Mouse (Mus musculus): ENCODE measurements around the gene Tgif1.
"Not testable (repeated sequence)": the region's sequence is repeated elsewhere in the genome, so short reads cannot be mapped to it uniquely, and the experiment has no call there.

Gene Tgif1

GRCm38 (mm10) chr17:70843252-70843651 lies 10.1 kb downstream of the Tgif1 start:
- no peak for DNase-seq (ENCODE audit: low spot score in 2 of 2)

GRCm38 (mm10) chr17:70838533-70838932 lies 14.8 kb downstream of the Tgif1 start:
- no peak for DNase-seq (ENCODE audit: low spot score in 2 of 2)

DNA sequence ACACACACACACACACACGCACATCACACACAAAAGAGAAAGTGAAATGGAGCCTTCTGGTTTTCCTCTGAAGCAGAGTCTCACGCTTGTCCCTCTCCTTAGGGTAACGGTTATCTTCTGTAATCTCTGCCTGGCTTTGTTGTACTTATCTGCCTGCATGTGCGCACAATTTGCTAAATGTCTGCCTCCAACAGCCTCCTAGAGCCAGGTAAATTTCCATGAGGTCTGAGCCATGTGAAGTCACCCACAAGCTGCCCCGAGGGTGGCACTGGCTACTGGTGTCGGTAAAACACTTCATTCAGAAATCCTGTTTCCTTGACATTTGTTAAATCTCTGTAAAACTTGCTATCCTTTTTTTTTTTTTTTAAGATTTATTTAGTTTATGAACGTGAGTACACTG lies 15.3 kb downstream of the Tgif1 start:
- no peak for DNase-seq (ENCODE audit: low spot score in 2 of 2)

- DNase-seq (ENCODE audit: low spot score in 2 of 2): not testable (repeated sequence)
These were observed 15.9 kb downstream of the Tgif1 start for GRCm38 (mm10) chr17:70837474-70837873.

- no peak for DNase-seq (ENCODE audit: low spot score in 2 of 2)
These were observed 16.5 kb downstream of the Tgif1 start for GRCm38 (mm10) chr17:70836820-70837219.

DNA sequence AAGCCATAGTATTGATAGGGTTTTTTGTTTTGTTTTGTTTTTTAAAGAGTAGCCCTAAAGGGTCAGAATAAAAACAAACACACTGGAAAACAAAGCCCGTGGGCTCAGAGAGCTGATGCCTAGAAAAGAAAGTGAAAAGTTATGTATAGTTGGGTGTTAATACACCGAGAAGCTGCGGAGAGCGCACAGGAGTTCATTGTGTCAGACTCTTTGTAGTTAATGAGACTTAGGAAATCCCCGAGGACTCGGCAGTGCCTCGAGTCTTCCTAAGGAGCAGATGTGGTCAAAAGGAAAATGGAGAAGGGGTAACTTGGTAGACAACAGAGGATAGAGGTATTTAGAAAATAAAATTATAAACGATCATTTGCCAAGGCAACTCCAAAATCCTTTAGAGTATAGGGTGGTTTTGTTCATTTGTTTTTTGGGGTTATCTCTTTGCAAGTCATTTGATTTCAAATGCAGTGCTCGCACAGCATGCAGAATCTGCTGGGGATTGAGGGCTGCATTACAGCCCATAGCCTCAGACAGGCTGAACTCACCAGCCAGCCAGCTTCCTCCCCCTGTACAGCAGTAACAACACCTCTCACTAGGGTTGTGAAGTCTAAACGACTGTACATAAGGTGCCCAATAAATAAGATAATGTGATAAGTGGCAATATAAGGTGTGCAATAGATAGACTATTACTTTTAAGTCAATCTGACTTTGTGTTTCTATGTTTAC lies 18.1 kb downstream of the Tgif1 start:
- DNase-seq (ENCODE audit: low spot score in 2 of 2): no peak

- DNase-seq (ENCODE audit: low spot score in 2 of 2): no peak
These were observed 18.8 kb downstream of the Tgif1 start for GRCm38 (mm10) chr17:70834430-70834965.

DNA sequence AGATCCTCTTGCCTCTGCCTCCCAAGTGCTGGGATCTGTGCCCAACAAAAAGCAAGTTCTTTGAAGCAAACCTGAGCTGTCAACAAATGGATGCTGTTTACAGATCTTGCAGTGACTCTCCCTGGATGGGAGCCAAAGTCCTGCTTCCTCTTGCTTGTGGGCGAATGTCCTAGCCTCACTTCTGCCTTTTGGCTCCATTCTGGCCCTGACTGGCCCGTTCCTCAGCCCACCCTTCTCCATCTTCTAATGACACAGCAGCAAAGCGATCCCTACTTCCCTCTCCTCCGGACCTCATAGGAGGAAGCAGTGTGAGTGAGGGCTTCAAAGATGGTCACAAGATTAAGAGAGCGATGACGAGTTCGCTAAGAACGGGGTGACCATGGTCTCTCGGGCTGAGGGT lies 20.8 kb downstream of the Tgif1 start:
- DNase-seq (ENCODE audit: low spot score in 2 of 2): peak; percentile 41 to 52

DNA sequence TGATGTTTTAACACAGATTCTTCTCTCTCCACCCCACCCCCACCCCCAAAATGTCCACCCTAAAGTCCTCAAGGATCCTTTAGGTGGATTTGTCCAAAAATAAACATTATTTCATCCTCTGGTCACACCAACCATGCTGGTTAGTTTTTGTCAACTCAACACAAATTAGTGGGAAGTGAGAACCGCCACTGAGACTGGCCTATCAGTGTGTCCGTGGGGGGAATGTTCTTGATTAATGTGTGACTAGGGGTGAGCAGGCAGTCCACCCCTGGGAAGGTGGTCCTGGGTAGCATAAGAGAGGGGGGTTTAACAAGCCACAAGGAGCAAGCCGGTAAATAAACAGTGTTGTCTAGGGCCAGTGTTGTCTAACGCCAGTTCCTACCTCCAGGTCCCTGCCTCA lies 21.8 kb downstream of the Tgif1 start:
- DNase-seq (ENCODE audit: low spot score in 2 of 2): no peak

DNA sequence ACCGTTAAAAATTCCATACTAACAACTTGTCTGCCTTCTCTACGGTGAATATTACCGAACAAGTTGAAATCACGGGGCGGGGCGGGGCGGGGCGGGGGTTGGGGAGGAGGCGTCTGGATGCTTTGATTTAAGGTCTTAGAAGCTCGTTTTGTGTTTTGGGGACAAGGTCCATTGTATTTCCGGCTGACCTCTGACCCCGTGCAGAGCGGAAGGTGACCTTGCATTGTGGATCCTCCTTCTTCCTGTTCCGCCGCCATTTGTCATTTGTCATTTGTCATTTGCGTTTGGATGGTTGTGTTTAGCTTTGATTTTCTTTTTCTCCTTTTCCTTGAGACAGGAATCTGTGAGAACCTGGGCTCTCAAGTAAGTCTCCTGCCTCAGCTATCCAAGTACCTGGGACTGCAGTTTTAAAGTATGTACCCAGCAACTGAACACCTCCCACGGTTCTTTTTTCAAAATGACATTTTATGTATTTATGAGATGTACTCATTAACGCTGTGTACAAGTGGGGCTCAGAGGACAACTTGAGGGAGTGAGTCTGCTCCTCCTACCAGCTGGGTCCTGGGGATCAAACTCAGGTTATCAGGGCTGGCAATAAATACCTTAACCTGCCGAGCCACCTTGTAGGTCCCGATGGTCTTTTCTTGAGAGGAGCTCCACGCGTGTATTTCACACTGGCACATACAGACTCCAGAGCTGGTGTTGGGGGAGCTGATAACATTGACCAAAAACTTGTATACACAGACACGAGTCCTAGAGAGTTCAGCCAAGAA lies 23.2 kb downstream of the Tgif1 start:
- DNase-seq (ENCODE audit: low spot score in 2 of 2): no peak

GRCm38 (mm10) chr17:70829217-70829616 lies 24.1 kb downstream of the Tgif1 start:
- DNase-seq (ENCODE audit: low spot score in 2 of 2): no peak

DNA sequence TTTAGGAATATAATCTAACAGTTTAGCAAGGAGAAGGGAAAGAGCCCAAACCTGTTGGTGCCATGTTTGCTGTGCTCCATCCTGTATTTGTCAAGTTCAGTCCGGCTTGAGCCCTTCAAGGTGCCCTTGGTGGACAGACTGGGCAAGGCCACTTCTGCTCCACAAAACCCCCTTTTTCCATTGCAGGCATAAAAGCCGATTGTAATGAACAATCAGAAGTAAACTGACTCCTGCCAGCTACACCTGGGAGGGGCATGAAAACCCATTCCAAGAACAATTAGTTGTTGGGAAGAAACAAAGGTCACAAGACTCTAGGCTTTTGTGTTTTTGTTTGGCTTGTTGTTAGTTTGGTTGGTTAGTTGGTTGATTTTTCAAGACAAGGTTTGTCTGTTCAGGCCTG lies 24.8 kb downstream of the Tgif1 start:
- no peak for DNase-seq (ENCODE audit: low spot score in 2 of 2)

DNA sequence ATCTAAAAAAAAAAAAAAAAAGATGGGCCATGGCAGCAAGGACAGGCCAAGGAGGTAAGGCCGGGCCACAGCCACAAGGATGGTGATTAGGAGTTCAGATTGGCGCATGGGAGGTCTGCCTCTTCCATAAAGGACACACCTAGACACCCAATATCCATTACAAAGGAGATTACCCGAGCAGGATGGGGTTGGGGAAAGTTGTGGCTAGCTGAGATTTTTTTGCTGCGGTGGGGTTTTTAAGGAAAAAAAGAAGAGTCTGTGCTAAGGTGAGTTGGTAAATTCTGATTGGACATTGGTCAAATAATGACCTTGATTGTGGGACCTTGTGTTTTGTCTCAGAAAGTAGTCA lies 25.2 kb downstream of the Tgif1 start:
- DNase-seq (ENCODE audit: low spot score in 2 of 2): no peak

DNA sequence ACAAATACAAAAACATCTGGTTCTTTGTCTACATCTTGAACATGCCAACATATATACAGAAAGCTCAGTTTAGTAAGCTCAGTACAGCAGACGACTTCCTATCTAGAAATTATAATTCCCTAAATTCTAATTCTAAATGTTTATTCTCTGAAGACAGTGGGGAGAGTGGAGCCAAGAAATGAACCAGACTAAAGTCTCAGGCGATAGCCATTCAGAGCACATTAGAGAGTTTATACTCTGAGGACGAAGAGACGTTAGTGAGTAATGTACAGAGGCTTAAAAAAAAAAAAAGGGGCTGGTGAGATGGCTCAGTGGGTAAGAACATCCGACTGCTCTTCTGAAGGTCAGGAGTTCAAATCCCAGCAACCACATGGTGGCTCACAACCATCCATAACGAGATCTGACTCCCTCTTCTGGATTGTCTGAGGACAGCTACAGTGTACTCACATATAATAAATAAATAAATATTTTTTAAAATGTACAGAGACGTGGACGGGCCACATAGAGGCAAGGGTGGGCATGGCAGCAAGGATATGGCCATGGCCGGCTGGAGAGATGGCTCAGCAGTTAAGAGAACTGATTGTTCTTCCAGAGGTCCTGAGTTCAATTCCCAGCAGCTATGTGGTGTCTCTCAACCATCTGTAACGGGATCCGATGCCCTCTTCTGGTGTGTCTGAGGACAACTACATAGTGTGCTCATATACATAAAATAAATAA lies 25.7 kb downstream of the Tgif1 start:
- not testable (repeated sequence) for DNase-seq (ENCODE audit: low spot score in 2 of 2)

DNA sequence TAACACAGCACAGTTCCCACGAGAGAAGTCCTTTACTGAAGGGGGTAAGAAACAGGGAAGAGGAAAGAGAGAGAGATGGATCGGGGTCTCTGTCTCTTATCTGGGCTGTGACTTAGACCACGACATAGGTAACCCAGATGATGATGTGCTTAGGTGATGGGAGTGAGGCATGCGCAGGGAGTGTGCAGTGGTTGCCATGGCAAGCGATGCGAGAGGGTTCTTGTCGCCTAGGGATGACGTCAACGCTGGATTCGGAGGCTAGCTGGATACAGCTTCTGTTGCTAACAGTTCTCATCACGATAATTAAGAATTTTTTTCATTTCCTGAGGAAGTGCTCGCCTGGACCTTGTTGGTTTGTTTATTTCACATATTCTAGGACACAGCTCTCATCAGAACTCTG lies 27.1 kb downstream of the Tgif1 start:
- DNase-seq (ENCODE audit: low spot score in 2 of 2): no peak

- DNase-seq (ENCODE audit: low spot score in 2 of 2): no peak
These were observed 30.3 kb downstream of the Tgif1 start for GRCm38 (mm10) chr17:70823083-70823482.

DNA sequence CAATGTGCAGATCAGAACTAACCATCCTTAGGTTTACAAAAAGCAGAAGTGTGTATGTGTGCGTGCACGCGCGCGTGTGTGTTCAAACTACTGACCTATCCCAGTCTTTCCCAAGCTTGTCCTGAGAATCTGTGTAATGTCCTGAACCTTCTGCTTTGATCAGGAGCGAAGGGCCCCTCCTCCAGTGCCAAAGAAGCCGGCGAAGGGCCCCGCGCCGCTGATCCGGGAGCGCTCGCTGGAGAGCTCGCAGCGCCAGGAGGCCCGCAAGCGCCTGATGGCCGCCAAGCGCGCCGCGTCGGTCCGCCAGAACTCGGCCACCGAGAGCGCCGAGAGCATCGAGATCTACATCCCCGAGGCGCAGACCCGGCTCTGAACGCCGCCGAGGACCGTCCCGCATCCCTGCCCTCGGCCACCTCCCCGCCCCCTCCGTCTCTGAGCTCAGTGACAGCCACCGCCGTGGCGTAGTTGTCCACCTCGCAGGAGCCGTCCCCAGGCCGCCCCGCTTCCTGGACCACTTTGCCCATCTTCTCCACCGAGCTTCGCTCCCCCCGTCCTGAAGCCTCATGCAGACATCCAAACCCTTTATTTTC lies 35.4 kb downstream of the Tgif1 start:
- no peak for DNase-seq (ENCODE audit: low spot score in 2 of 2)

DNA sequence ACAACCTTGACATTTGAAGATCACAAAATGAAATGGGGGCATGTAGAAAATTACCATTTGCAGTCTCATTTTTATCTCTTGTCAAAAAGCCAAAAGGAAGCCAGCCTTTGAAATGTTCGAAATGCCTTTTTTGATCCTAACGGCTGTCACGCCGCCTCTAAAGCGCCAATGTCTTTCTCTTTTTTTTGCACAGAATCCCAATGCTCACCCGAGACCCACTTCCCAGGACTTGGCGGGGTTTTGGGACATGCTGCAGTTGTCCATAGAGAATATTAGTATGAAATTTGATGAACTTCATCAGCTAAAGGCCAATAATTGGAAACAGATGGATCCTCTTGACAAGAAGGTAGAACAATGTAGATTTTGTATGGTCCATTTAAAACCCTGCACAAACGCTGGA lies 38.3 kb downstream of the Tgif1 start:
- DNase-seq (ENCODE audit: low spot score in 2 of 2): no peak

- no peak for DNase-seq (ENCODE audit: low spot score in 2 of 2)
These were observed 42.6 kb downstream of the Tgif1 start for GRCm38 (mm10) chr17:70810795-70811194.

- no peak for DNase-seq (ENCODE audit: low spot score in 2 of 2)
These were observed 43.6 kb downstream of the Tgif1 start for GRCm38 (mm10) chr17:70809776-70810175.

DNA sequence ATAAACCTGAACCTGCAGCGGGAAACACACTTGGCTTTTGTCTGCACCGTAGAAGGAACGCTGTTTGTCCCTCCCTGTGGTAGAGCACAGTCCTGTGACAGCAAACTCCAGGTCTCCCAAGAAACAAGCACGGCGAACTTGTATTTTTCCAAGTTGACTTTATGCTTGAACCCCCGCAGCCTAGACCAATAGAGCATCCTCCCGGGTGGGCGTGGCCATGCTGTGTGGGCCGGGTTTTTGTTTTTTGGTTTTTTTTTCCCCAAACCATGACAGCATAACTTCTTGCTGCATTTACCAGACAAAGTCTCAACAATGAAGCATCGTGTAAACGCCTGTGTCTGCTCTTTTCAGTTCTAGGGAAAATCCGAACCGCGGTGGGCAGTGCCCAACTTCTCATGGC lies 44.5 kb downstream of the Tgif1 start:
- no peak for DNase-seq (ENCODE audit: low spot score in 2 of 2)

DNA sequence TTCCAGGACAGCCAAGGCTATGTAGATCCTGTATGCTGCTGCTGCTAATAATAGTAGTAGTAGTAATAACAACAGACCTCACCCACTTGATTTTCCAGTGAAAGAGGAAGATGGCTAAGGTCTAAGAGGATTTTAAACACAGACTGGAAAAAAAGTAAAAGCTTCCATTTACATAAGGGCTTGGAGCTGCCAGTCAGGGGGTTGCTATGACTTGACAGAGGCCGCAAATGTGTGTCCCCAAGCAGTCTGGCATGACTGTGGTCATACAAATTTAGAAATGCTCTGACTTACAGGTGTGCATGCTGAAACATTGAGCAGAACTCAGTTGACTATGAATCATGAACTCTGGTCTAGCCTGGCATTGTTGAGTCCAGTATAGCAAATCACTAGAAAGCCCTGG lies 45.5 kb downstream of the Tgif1 start:
- no peak for DNase-seq (ENCODE audit: low spot score in 2 of 2)
